Mouse (Mus musculus): ENCODE measurements around the gene Olfr1463. TPM values are rescaled to one million over a fixed set of nuclear protein-coding genes. Genes with fewer than 3 reads are reported as not detected.

Gene Olfr1463
- polyA plus RNA-seq (2014; fragmentation: Illumina TruSeq; extraction: RNeasy Lipid Tissue Mini Kit (QIAGEN cat#74804); ENCODE audit: insufficient read depth, low read depth, low replicate concordance), result not detected

DNA sequence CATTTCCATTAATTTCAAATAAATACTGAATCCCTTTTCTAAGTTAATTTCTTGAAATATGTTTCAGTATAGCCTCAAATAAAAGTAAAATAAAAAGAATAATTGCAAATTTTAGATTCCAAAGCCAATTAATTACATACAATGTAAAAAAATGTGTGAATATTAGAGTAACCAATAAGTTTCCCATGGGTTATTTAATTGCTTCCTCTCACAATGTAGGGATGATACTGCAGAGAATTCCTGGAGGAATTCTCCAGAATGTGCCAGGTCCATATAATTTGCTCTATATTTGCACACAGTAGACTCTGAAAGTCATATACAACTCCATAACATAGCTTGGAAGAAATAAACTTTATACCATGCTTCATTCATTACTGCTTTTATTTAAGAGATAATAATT, at the start of gene Olfr1463:
TSS of gene Olfr1463 (plus strand) at position 301 of the 400 bp plus-strand sequence.

DNA sequence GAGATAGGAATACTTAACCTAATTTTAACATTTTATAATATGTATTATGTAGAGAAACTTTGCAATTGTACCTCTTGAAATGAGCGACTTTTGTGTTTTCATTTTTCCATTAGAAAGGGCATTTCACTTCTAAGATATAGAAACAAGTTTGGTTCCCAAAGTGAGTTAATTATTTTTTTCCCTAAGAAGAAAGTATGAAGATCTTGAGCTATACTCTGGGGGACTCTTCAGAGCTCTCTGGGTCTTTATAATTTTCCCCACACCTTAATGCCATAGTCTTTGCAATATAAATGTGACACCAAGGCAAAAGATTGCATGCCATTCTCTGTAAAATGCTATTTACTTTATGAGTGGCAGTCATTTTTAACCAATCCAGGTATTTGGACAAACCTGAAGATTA, 45.7 kb upstream of the Olfr1463 start, which contains the start of gene Olfr1462:
TSS of gene Olfr1462 (plus strand) at position 301 of the 400 bp plus-strand sequence.

Other genes starting within 250 kb of the Olfr1463 start
- not detected for gene Olfr1451, start 236.3 kb upstream of the Olfr1463 start, polyA plus RNA-seq (2014; fragmentation: Illumina TruSeq; extraction: RNeasy Lipid Tissue Mini Kit (QIAGEN cat#74804); ENCODE audit: insufficient read depth, low read depth, low replicate concordance)
- gene Olfr1453, start 203.0 kb upstream of the Olfr1463 start, polyA plus RNA-seq (2014; fragmentation: Illumina TruSeq; extraction: RNeasy Lipid Tissue Mini Kit (QIAGEN cat#74804); ENCODE audit: insufficient read depth, low read depth, low replicate concordance), result not detected
- gene Olfr1454, start 170.7 kb upstream of the Olfr1463 start, polyA plus RNA-seq (2014; fragmentation: Illumina TruSeq; extraction: RNeasy Lipid Tissue Mini Kit (QIAGEN cat#74804); ENCODE audit: insufficient read depth, low read depth, low replicate concordance), result not detected
- gene Olfr1457, start 133.4 kb upstream of the Olfr1463 start, polyA plus RNA-seq (2014; fragmentation: Illumina TruSeq; extraction: RNeasy Lipid Tissue Mini Kit (QIAGEN cat#74804); ENCODE audit: insufficient read depth, low read depth, low replicate concordance), result not detected
- not detected for gene Olfr1458, start 124.6 kb upstream of the Olfr1463 start, polyA plus RNA-seq (2014; fragmentation: Illumina TruSeq; extraction: RNeasy Lipid Tissue Mini Kit (QIAGEN cat#74804); ENCODE audit: insufficient read depth, low read depth, low replicate concordance)
- gene Olfr1459, start 81.8 kb upstream of the Olfr1463 start, polyA plus RNA-seq (2014; fragmentation: Illumina TruSeq; extraction: RNeasy Lipid Tissue Mini Kit (QIAGEN cat#74804); ENCODE audit: insufficient read depth, low read depth, low replicate concordance), result not detected
- gene Olfr1461, start 68.3 kb upstream of the Olfr1463 start, polyA plus RNA-seq (2014; fragmentation: Illumina TruSeq; extraction: RNeasy Lipid Tissue Mini Kit (QIAGEN cat#74804); ENCODE audit: insufficient read depth, low read depth, low replicate concordance), result not detected
- gene Olfr1462, start 45.6 kb upstream of the Olfr1463 start, polyA plus RNA-seq (2014; fragmentation: Illumina TruSeq; extraction: RNeasy Lipid Tissue Mini Kit (QIAGEN cat#74804); ENCODE audit: insufficient read depth, low read depth, low replicate concordance), result not detected
- gene Olfr1465, start 84.2 kb downstream of the Olfr1463 start, polyA plus RNA-seq (2014; fragmentation: Illumina TruSeq; extraction: RNeasy Lipid Tissue Mini Kit (QIAGEN cat#74804); ENCODE audit: insufficient read depth, low read depth, low replicate concordance), result not detected
- gene Olfr1466, start 107.5 kb downstream of the Olfr1463 start, polyA plus RNA-seq (2014; fragmentation: Illumina TruSeq; extraction: RNeasy Lipid Tissue Mini Kit (QIAGEN cat#74804); ENCODE audit: insufficient read depth, low read depth, low replicate concordance), result not detected
- gene Olfr1467, start 130.9 kb downstream of the Olfr1463 start, polyA plus RNA-seq (2014; fragmentation: Illumina TruSeq; extraction: RNeasy Lipid Tissue Mini Kit (QIAGEN cat#74804); ENCODE audit: insufficient read depth, low read depth, low replicate concordance), result not detected
- gene Olfr1469, start 176.5 kb downstream of the Olfr1463 start, polyA plus RNA-seq (2014; fragmentation: Illumina TruSeq; extraction: RNeasy Lipid Tissue Mini Kit (QIAGEN cat#74804); ENCODE audit: insufficient read depth, low read depth, low replicate concordance), result not detected
- gene Olfr1471, start 212.1 kb downstream of the Olfr1463 start, polyA plus RNA-seq (2014; fragmentation: Illumina TruSeq; extraction: RNeasy Lipid Tissue Mini Kit (QIAGEN cat#74804); ENCODE audit: insufficient read depth, low read depth, low replicate concordance), result not detected
- gene Olfr1472, start 224.8 kb downstream of the Olfr1463 start, polyA plus RNA-seq (2014; fragmentation: Illumina TruSeq; extraction: RNeasy Lipid Tissue Mini Kit (QIAGEN cat#74804); ENCODE audit: insufficient read depth, low read depth, low replicate concordance), result not detected
- not detected for gene Olfr1474, start 238.2 kb downstream of the Olfr1463 start, polyA plus RNA-seq (2014; fragmentation: Illumina TruSeq; extraction: RNeasy Lipid Tissue Mini Kit (QIAGEN cat#74804); ENCODE audit: insufficient read depth, low read depth, low replicate concordance)
- gene Olfr1475, start 248.9 kb downstream of the Olfr1463 start, polyA plus RNA-seq (2014; fragmentation: Illumina TruSeq; extraction: RNeasy Lipid Tissue Mini Kit (QIAGEN cat#74804); ENCODE audit: insufficient read depth, low read depth, low replicate concordance), result not detected